Mouse (Mus musculus) A20 (cell line): ENCODE results near the gene Hs1bp3.

Source experiments
- DNase-seq: peaks from one replicate; pipeline ENCODE4 v3.0.0-alpha.2; 2011; ENCODE audit warnings: low read depth, low spot score

The Hs1bp3 gene

GRCm38 (mm10) chr12:8336601-8337285 lies 23.5 kb downstream of the Hs1bp3 start:
- DNase-seq: no peak

- DNase-seq: no peak
These were observed 24.2 kb downstream of the Hs1bp3 start for GRCm38 (mm10) chr12:8337286-8338060.

GRCm38 (mm10) chr12:8338491-8338890 lies 25.3 kb downstream of the Hs1bp3 start:
- DNase-seq: no peak

- DNase-seq: no peak
These were observed 25.7 kb downstream of the Hs1bp3 start for GRCm38 (mm10) chr12:8338918-8339317.

- DNase-seq: no peak
These were observed 26.5 kb downstream of the Hs1bp3 start for GRCm38 (mm10) chr12:8339591-8340319.

- DNase-seq: no peak
These were observed 27.8 kb downstream of the Hs1bp3 start for GRCm38 (mm10) chr12:8341008-8341407.

- no peak for DNase-seq
These were observed 30.1 kb downstream of the Hs1bp3 start for GRCm38 (mm10) chr12:8343381-8343780.

GRCm38 (mm10) chr12:8344897-8345296 lies 31.7 kb downstream of the Hs1bp3 start:
- no peak for DNase-seq

- no peak for DNase-seq
These were observed 32.3 kb downstream of the Hs1bp3 start for GRCm38 (mm10) chr12:8345539-8345938.

GRCm38 (mm10) chr12:8347746-8348462 lies 34.7 kb downstream of the Hs1bp3 start:
- DNase-seq: peak; percentile 86

GRCm38 (mm10) chr12:8348733-8349513 lies 35.7 kb downstream of the Hs1bp3 start:
- DNase-seq: no peak

GRCm38 (mm10) chr12:8351025-8351903 lies 38.0 kb downstream of the Hs1bp3 start:
- DNase-seq: peak; percentile 81

- peak; percentile 96 for DNase-seq
These were observed 39.8 kb downstream of the Hs1bp3 start for GRCm38 (mm10) chr12:8353071-8353470.

- peak; percentile 23 for DNase-seq
These were observed 41.0 kb downstream of the Hs1bp3 start for GRCm38 (mm10) chr12:8354187-8354586.

GRCm38 (mm10) chr12:8355011-8355410 lies 41.8 kb downstream of the Hs1bp3 start:
- DNase-seq: peak; percentile 26

- DNase-seq: no peak
These were observed 44.2 kb downstream of the Hs1bp3 start for GRCm38 (mm10) chr12:8357449-8357848.

- DNase-seq: no peak
These were observed 45.2 kb downstream of the Hs1bp3 start for GRCm38 (mm10) chr12:8358344-8358966.

- no peak for DNase-seq
These were observed 46.3 kb downstream of the Hs1bp3 start for GRCm38 (mm10) chr12:8359418-8360112.

GRCm38 (mm10) chr12:8361866-8362265 lies 48.6 kb downstream of the Hs1bp3 start:
- DNase-seq: no peak
